Mouse (Mus musculus) thymus, adult 2 months (tissue): ENCODE measurements around the gene Pwwp2b. TPM values are rescaled to one million over a fixed set of nuclear protein-coding genes. Genes with fewer than 3 reads are reported as not detected.
A peak's percentile ranks its signal among the peaks of the same experiment; 100 is the strongest.

Source experiments
- DNase-seq: peaks from one replicate; pipeline ENCODE4 v3.0.0; 2021
- H3K27ac ChIP-seq: fragments of 200-500 bp; 2 replicates; pipeline ENCODE4 v1.5.1; 2012; ENCODE audit warnings: low read length, control low read depth; ENCODE audit not compliant: control insufficient read depth, insufficient read depth
- H3K27me3 ChIP-seq: fragments of 200-500 bp; 2 replicates; pipeline ENCODE4 v1.6.1; 2012; ENCODE audit warnings: mild to moderate bottlenecking, low read length, moderate library complexity, mixed read lengths; ENCODE audit not compliant: control insufficient read depth, insufficient read depth
- H3K36me3 ChIP-seq: fragments of 200-500 bp; 2 replicates; pipeline ENCODE4 v1.6.1; 2012; ENCODE audit warnings: mild to moderate bottlenecking, low read length, moderate library complexity; ENCODE audit not compliant: control insufficient read depth, insufficient read depth
- H3K4me1 ChIP-seq: fragments of 200-500 bp; replicated peaks from 2 replicates; pipeline ENCODE4 v1.6.1; 2012; ENCODE audit warnings: low read length; ENCODE audit not compliant: control insufficient read depth, insufficient read depth
- H3K4me3 ChIP-seq: fragments of 200-500 bp; 2 replicates; pipeline ENCODE4 v1.5.1; 2012; ENCODE audit warnings: mild to moderate bottlenecking, low read length, control low read depth, moderate library complexity; ENCODE audit not compliant: control insufficient read depth, insufficient read depth
- CTCF ChIP-seq: fragments of 200-500 bp; IDR thresholded peaks from 2 replicates; pipeline ENCODE4 v1.5.1; 2012; ENCODE audit warnings: mild to moderate bottlenecking, control low read depth, low read length, moderate library complexity, borderline replicate concordance; ENCODE audit not compliant: control insufficient read depth, poor library complexity, insufficient read depth; ENCODE audit errors: extremely low read depth
- POLR2A ChIP-seq: fragments of 200-500 bp; IDR thresholded peaks from 2 replicates; pipeline ENCODE4 v1.6.1; 2012; ENCODE audit warnings: mild to moderate bottlenecking, low read length, control low read depth, moderate library complexity; ENCODE audit not compliant: control insufficient read depth, poor library complexity, insufficient read depth; ENCODE audit errors: extremely low read depth
- WGBS: fragments of 180-500 bp; shearing (Covaris S2); methylation state at CpG from one replicate; pipeline ENCODE4 v1.1.7; 2018; 5-methylcytosine and 5-hydroxymethylcytosine counted together
- polyA plus RNA-seq: library from polyadenylated mRNA; depleted of rRNA; stranded (reverse); fragments of >200 nt; gene quantifications from 2 replicates; pipeline ENCODE4 v1.2.3, GENCODE M21; 2012

Gene Pwwp2b
- polyA plus RNA-seq, 1 experiment, result 7.4 TPM

GRCm38 (mm10) chr7:139212754-139213745 is 35.2 kb upstream of the Pwwp2b start, which contains the start of the genes Lrrc27 and Stk32c:
Gene Lrrc27, plus strand, starts transcription at chr7:139212988.
Gene Stk32c, minus strand, starts transcription at chr7:139213307.
- Histone ChIP-seq H3K27me3 (no peaks in the 10 kb centered on the region), H3K4me3 (peak within 1 kb of the TSS; percentile 73), H3K4me1 (peaks cover 5% of the 10 kb centered on the region), H3K27ac (0 out of 2 replicates have a peak within 1 kb of the TSS, but pooled peaks have one; percentile 15), H3K36me3 (no peaks in the 10 kb centered on the region)
- DNase-seq, result peak; percentile 98
- TF ChIP-seq CTCF (peak; percentile 65; the same call in 1 of the 2 replicates), POLR2A (peak; percentile 70)
- 3% methylated on average over 53 of the region's 53 CpGs for WGBS

GRCm38 (mm10) chr7:139213751-139214150 is 34.5 kb upstream of the Pwwp2b start:
- TF ChIP-seq CTCF, result no peak
- Histone ChIP-seq H3K27ac (0 out of 2 replicates have a peak overlapping the region, but pooled peaks have one; percentile 15), H3K36me3 (no peaks in the 10 kb centered on the region), H3K27me3 (no peaks in the 10 kb centered on the region), H3K4me1 (peaks cover 7% of the 10 kb centered on the region), H3K4me3 (no peak overlapping the region)
- WGBS, result 58% methylated on average over 3 of the region's 3 CpGs
- DNase-seq, result peak; percentile 10

GRCm38 (mm10) chr7:139214160-139214559 is 34.1 kb upstream of the Pwwp2b start:
- Histone ChIP-seq H3K4me1 (peaks cover 11% of the 10 kb centered on the region), H3K27me3 (no peaks in the 10 kb centered on the region), H3K27ac (0 out of 2 replicates have a peak overlapping the region, but pooled peaks have one; percentile 15), H3K4me3 (no peak overlapping the region), H3K36me3 (no peaks in the 10 kb centered on the region)
- TF ChIP-seq POLR2A (no peak), CTCF (no peak)
- WGBS, result 14% methylated on average over 3 of the region's 3 CpGs
- DNase-seq, result peak; percentile 3

- no peaks in the 10 kb centered on the region for H3K36me3 ChIP-seq
- H3K4me3 ChIP-seq, result no peak overlapping the region
- no peaks in the 10 kb centered on the region for H3K27me3 ChIP-seq
- TF ChIP-seq CTCF, result no peak
- DNase-seq, result peak; percentile 0
- H3K4me1 ChIP-seq, result peaks cover 11% of the 10 kb centered on the region
- WGBS, result 88% methylated on average over 14 of the region's 14 CpGs
- H3K27ac ChIP-seq, result no peak overlapping the region
These were observed 33.5 kb upstream of the Pwwp2b start for GRCm38 (mm10) chr7:139214596-139215340.

- Histone ChIP-seq H3K27me3 (no peaks in the 10 kb centered on the region), H3K27ac (no peak overlapping the region), H3K4me1 (peaks cover 14% of the 10 kb centered on the region), H3K4me3 (no peak overlapping the region), H3K36me3 (no peaks in the 10 kb centered on the region)
- WGBS, result 93% methylated on average over 1 of the region's 1 CpGs
- DNase-seq, result no peak
- TF ChIP-seq CTCF, result no peak
- TF ChIP-seq POLR2A, result no peak
These were observed 32.8 kb upstream of the Pwwp2b start for GRCm38 (mm10) chr7:139215516-139215915.

- no peak overlapping the region for H3K4me3 ChIP-seq
- TF ChIP-seq POLR2A (no peak), CTCF (no peak)
- no peak overlapping the region for H3K27ac ChIP-seq
- H3K27me3 ChIP-seq, result no peaks in the 10 kb centered on the region
- 93% methylated on average over 7 of the region's 7 CpGs for WGBS
- H3K36me3 ChIP-seq, result no peaks in the 10 kb centered on the region
- no peak for DNase-seq
- H3K4me1 ChIP-seq, result peaks cover 14% of the 10 kb centered on the region
These were observed 32.3 kb upstream of the Pwwp2b start for GRCm38 (mm10) chr7:139215946-139216345.
